Mouse (Mus musculus): Measurements from ENCODE around the gene 1700029I15Rik.

GRCm38 (mm10) chr2:92433578-92434374 is 51.4 kb downstream of the 1700029I15Rik start, which contains the start of gene Cry2:
- TF ChIP-seq CTCF (IDR thresholded peaks at IDR 0.05; ENCODE audit: low read depth) (no peak), EP300 (IDR thresholded peaks at IDR 0.05; ENCODE audit: low read depth) (no peak; the same call in 1 of the 2 replicates)

Data from liver, postnatal 0 days (tissue).